Mouse (Mus musculus): ENCODE results near the gene Sfi1.
"Not testable (repeated sequence)": the region's sequence is repeated elsewhere in the genome, so short reads cannot be mapped to it uniquely, and the experiment has no call there.

The Sfi1 gene

DNA sequence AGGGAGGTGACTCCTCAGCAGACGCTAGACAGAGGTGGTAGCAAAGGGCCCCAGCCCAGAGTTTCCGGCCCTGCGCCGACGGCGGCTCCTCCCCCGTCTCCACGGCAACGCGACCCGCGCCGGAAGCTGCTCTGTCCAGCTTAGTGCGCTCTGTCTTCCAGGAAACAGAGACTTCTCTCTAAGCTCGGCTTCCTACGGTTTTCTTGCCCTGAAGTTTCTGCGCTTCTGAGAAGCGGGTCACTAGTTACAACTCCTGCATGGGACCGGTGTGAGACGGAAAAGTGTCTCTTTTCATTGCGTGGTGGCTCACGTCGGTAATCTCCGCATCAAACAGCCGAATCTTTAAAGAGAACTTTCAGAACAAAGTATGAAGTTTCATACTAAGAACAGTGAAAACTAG, at the start of gene Sfi1:
Sfi1 (minus strand) TSS at position 101 of the 400 bp plus-strand sequence.
- DNase-seq (ENCODE audit: low spot score in 2 of 2), result no peak

- no peak for DNase-seq (ENCODE audit: low spot score in 2 of 2)
Measured at GRCm38 (mm10) chr11:3242395-3242794, 49.1 kb upstream of the Sfi1 start.

GRCm38 (mm10) chr11:3235277-3235676, 42.0 kb upstream of the Sfi1 start:
- DNase-seq (ENCODE audit: low spot score in 2 of 2), result no peak

DNA sequence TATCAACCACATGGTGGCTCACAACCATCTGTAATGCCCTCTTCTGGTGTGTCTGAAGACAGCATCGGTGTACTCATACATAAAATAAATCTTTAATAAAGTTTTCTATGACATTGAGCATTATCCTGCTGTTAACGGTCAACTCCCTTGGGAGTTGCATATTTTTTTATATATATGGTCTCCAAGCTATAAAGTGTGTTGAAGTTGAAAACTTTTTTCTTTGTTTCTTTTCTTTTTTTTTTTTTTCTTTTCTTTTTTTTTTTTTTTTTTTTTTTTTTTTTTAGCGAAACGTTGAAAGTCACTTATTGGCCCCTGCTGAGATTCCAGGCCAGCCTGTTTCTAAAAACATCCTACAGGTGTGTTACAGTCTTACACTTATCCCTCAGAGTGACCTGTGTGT, 40.4 kb upstream of the Sfi1 start:
- no peak for DNase-seq (ENCODE audit: low spot score in 2 of 2)

DNA sequence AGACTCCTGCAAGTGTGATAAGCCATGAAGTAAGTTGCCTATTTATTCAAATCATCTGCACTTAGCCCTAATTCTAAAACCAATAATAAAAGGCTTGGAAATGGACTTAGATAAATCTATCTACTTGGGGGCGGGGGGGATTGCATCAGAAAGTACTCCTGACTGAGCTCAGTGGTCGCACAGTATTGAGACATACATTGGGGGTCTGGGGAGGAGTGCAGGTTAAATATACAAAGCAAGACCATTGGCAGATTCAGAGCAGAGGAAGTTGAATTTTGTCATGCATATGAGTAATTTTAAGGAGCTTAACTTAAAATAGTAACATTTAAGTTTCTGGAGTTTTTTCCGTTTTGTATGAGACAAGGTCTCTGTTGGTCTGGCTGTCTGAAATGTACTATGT, 39.0 kb upstream of the Sfi1 start:
- no peak for DNase-seq (ENCODE audit: low spot score in 2 of 2)

GRCm38 (mm10) chr11:3227113-3227512, 33.9 kb upstream of the Sfi1 start:
- no peak for DNase-seq (ENCODE audit: low spot score in 2 of 2)

GRCm38 (mm10) chr11:3223105-3223504, 29.8 kb upstream of the Sfi1 start:
- DNase-seq (ENCODE audit: low spot score in 2 of 2), result no peak

DNA sequence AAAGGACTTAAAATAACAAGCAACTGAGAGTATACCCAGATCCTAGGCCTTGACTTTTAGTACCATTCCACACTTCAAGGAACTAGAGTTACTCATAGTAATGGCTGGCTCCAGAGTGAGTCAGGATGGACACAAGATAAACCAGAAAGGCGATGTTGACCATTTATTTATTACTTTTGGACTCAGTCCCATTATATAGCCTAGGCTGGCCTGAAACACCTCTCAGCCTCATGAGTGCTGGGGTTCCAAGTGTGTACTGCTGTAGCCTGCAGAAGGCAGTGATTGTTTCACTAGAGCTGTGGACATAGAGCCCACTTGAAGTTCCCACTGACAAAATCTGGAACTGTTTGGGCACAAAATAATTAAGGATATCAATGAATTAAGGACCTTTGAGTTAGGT, 19.3 kb upstream of the Sfi1 start:
- no peak for DNase-seq (ENCODE audit: low spot score in 2 of 2)

GRCm38 (mm10) chr11:3206783-3207182, 13.5 kb upstream of the Sfi1 start:
- no peak for DNase-seq (ENCODE audit: low spot score in 2 of 2)

- DNase-seq (ENCODE audit: low spot score in 2 of 2), result no peak
Measured at GRCm38 (mm10) chr11:3205207-3205606, 11.9 kb upstream of the Sfi1 start.

DNA sequence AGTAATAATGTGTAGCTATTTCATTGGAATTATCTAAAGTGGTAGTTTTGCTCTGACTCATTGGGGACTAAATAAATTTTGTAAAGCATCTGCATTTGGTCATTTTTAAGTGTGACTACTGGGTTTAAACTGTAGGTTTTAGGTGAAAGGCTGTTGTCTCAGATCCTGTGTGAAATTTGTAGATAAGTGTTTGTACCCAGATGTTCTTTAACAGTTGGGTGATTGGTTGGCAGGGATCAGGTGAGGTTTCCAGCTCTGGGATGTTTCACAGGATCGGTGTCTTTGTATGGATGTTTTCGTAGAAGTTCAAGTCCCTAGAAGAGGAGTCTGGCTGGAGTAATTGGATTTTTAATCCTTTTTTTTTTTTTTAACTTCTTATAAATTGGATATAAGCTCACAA, 10.5 kb upstream of the Sfi1 start:
- no peak for DNase-seq (ENCODE audit: low spot score in 2 of 2)

- DNase-seq (ENCODE audit: low spot score in 2 of 2), result peak; percentile 30
Measured at GRCm38 (mm10) chr11:3202781-3203441, 9.6 kb upstream of the Sfi1 start.

GRCm38 (mm10) chr11:3202231-3202701, 9.0 kb upstream of the Sfi1 start, which contains the start of gene Eif4enif1:
Gene Eif4enif1, plus strand, starts transcription at chr11:3202392.
- DNase-seq (ENCODE audit: low spot score in 2 of 2), result peak; percentile 88 to 96

DNA sequence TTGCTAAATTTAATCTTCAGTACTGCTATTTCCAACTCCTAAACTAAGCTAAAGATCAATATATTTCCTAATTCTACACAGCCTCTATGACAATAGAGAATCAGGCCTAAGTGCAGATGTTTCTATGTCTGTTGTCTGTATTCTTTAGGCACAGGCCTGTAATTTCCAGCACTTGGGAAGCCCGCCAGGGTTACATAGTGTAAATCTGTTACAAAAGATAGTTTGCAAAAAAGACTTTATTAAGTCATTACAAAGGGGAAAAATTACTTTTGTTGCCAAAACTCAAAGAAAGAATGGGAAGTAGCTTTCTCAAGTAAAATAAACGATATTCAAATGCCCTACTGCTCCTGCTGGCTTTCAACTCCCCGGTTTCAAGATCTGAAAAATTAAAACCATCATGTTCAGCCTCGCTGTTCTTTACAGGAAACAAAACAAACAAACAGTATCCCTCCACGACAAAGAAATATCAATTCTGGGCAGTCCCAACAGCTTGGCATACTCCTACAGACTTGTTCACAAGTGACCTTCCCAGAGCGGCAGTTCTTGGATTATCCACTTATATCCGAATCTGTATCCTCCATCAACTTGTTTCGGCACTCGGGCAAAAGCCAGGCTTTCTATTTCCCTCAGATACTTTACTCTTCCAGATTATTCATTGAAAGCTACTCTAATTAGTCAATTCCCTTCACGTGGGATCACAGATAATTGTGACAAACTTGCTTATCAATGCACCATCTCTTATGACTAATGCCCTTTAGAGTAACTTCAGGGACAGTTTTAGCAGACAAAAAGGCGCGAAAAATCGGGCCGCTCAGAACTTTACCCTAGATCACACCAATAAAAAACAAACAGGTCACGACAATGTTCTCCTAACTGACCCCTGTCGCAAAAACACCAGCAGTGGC, 8.3 kb upstream of the Sfi1 start:
- DNase-seq (ENCODE audit: low spot score in 2 of 2), result no peak

DNA sequence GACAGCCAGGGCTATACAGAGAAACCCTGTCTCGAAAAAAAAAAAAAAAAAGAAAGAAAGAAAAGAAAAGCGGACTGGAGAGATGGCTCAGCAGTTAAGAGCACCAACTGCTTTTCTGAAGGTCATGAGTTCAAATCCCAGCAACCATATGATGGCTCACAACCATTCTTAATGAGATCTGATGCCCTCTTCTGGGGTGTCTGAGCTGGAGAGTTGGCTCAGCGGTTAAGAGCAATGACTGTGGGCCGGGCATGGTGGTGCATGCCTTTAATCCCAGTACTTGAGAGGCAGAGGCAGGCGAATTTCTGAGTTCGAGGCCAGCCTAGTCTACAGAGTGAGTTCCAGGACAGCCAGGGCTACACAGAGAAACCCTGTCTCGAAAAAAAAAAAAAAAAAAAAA, 7.4 kb upstream of the Sfi1 start:
- DNase-seq (ENCODE audit: low spot score in 2 of 2), result not testable (repeated sequence)

GRCm38 (mm10) chr11:3182707-3183106, 10.6 kb downstream of the Sfi1 start:
- not testable (repeated sequence) for DNase-seq (ENCODE audit: low spot score in 2 of 2)

DNA sequence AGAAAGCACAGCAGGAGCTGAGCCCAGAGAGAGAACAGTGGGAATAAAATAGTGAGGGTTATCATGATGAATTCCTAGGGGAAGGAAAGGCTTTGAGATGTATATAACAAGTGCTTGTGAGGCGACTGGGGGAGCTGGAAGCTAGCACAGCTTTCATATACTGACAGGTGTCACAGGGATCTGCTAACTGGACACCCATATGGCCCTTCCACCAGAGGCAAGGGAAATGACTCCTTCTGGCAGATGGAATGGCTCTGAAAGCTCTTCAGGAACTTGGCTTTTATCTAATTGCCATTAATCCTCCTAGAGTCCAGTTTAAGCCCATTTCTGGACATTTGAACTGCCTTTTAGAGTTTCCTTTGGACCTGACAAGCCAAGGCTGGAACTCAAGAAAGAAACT, 11.3 kb downstream of the Sfi1 start:
- DNase-seq (ENCODE audit: low spot score in 2 of 2), result not testable (repeated sequence)

DNA sequence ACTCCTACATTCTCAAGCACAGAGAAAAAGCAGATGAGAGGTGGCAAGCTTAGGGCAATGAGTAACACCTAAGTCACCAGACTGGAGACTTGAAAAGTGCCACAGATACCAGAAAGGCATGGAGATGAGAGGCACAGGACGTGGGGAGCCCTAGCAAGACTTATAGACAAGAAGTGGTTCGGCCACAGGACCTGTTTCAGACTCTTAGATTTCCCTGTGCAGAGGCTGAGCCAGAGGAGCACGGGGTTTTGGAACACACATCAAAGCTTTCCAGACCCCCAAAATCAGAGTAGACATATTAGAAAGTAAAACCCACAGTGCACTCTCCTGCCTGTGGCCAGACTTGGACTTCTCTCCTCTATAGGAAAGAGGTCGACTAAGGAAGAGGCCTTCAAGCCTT, 12.0 kb downstream of the Sfi1 start:
- DNase-seq (ENCODE audit: low spot score in 2 of 2), result peak; percentile 70 to 73

GRCm38 (mm10) chr11:3180510-3181160, 12.6 kb downstream of the Sfi1 start:
- not testable (repeated sequence) for DNase-seq (ENCODE audit: low spot score in 2 of 2)

DNA sequence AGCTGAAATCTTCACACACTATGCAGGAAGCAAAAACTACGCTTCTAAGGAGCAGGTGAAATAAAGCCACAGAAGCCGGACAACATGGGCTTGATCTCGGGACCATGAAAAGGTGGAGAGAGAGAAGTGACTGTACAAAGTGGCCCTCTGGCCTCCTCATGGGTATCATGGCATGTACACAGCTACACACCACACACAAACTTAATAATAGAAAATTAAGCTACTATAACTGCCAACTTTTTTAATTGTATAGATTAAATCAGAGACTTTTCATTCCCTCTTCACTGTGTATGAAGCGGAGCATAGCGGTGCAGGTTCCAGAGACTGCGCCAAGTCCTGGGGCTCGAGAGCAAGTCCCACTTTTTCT, 13.6 kb downstream of the Sfi1 start:
- not testable (repeated sequence) for DNase-seq (ENCODE audit: low spot score in 2 of 2)

DNA sequence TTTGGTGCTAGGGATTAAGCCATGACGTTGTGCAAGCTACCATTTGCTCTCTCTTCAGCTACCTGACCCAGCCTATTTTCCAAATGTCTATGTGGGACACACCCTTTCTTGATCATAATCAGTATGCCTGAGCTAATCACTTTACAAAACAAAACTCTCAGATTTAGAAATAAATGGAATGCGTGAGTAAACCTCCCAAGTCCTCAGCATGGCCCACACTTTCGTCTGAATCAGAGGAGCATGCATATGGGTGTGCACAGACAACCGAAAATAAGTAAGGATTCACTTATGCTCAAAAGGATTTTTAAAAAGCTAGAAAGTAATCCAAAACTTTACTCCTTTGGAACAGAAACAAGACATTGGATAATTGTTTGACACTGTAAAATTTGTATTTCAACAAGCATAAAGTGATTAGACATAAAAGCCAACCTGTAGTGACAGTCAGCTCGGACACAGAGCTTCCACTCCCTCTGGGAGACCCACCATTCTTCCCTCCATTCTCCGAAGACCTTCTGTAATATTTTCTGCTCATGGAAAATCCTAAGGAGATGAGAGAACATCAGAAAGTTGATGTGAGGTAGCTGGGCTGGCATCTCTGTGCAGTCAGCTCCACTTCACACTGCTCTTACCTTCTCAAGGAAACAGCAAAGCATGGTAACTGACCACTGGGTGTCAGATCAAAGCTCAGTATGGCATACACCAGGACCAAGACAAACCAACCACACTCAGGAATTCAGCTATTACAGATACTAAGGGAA, 14.1 kb downstream of the Sfi1 start:
- not testable (repeated sequence) for DNase-seq (ENCODE audit: low spot score in 2 of 2)
